Mouse (Mus musculus) liver, postnatal 0 days (tissue): ENCODE results near the gene Aqr.

ENCODE experiments used
- CTCF ChIP-seq: sonication (generic); IDR thresholded peaks from 2 replicates; pipeline ENCODE4 v1.5.1; 2016; ENCODE audit warnings: antibody characterized with exemption, low read depth
- EP300 ChIP-seq: IDR thresholded peaks from 2 replicates; pipeline ENCODE4 v1.6.1; 2016; ENCODE audit warnings: antibody characterized with exemption, low read depth, mild to moderate bottlenecking

DNA sequence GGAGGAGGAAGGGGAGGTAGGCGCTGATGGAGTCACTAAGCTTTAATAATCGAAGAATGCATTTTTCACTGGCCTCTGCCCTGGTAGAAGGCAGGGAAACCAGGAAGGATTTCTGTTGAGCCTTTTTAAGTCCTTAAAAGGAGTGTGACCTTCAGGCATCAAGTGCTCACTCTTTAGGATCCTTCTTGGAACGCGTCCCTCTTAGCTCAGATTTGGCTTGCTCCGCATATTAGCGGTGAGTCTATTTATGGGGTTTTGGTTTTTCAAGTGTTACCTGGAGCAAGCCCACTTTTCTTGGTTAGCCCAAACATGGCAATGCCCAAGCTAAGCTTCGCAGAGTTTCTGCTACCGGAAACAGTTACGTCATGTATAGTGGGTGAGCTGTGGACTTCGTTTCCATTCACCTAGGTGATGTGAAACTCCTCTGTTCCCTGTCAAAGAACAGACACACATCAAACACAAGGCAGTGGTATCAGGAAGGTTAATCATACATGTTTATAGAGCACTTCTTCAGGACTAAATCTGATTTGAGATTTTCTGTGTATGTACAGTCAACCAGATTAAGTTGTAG, 128.5 kb downstream of the Aqr start:
- no peak for TF ChIP-seq EP300
- TF ChIP-seq CTCF = no peak
